Mouse (Mus musculus) lung, postnatal 14 days (tissue): Measurements from ENCODE around the gene Gbp3.
A peak's percentile ranks its signal among the peaks of the same experiment; 100 is the strongest.
"Not testable (repeated sequence)": the region's sequence is repeated elsewhere in the genome, so short reads cannot be mapped to it uniquely, and the experiment has no call there.

Experiments used
- DNase-seq: peaks from one replicate; pipeline ENCODE4 v3.0.0; 2021

Gbp3 gene

DNA sequence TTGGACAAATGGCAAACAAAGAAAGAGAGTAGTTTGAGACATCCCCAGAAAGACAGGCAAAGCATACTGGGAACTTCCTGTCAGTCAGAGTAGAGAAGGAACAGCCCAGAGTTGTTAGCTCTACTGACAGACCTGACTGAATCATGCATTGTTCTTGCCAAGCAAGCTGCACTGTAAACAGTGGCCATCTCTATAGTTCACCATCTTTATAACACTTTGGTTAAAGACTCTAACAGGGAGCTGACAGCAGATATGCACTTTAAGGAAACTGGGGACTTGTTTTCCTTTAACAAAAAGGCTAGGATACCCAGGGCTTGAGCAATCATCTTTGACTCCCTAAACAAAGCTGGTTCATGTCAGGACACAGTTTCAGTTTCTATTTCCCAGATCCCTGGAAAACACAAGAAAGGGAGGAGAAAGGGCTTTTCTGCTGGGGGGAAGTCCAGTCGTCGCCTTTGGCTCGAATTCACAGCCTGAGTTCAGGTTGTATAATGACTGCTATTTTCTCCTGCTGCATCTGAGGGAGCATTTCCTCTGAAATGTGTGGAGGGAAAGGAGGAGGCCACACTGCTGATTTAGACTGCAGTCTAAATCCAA lies at the start of gene Gbp3:
Gene Gbp3, plus strand, starts transcription at position 395 of the 597 bp plus-strand sequence.
- DNase-seq = peak; percentile 41

GRCm38 (mm10) chr3:142528116-142528515 lies 31.7 kb upstream of the Gbp3 start:
- no peak for DNase-seq

- no peak for DNase-seq
Observed at GRCm38 (mm10) chr3:142529597-142529996, 30.2 kb upstream of the Gbp3 start.

- DNase-seq = peak; percentile 63
Observed at GRCm38 (mm10) chr3:142530087-142530953, 29.5 kb upstream of the Gbp3 start, which contains the start of gene Gbp7. Gene Gbp7, plus strand, starts transcription at chr3:142530342.

GRCm38 (mm10) chr3:142531595-142531994 lies 28.2 kb upstream of the Gbp3 start:
- no peak for DNase-seq

DNA sequence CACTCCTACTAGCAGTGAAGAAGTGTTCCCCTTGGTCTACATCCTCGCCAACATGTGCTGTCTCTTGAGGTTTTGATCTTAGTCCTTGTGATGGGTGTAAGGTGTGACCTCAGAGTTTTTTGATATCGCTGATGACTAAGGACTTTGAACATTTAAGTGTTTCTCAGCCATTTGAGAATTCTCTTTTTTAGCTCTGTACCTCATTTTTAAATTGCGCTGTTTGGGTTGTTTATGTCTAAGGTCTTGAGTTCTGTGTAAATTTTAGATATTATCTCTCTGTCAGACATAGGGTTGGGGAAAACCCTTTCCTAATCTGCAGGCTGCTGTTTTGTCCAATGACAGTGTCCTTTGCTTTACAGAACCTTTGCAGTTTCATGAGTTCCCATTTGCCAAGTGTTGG lies 26.6 kb upstream of the Gbp3 start:
- DNase-seq = no peak

GRCm38 (mm10) chr3:142535667-142536066 lies 24.2 kb upstream of the Gbp3 start:
- DNase-seq = no peak

DNA sequence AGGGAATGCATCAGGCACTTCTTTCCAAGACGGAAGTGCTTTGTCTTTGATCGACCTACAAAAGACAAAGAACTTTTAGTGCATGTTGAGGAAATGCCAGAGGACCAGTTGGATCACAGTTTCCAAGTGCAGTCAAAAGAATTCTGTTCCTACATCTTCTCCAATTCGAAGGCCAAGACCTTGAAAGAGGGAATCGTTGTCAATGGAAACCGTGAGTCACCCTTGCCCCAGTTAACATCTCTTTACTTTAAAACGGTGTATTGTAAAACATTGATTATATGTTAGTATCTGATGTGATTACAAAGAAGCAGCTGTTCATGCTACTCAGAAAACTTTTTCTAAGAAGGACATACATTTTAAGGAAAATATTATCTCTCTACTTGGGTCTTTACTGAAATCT lies 18.4 kb upstream of the Gbp3 start:
- DNase-seq = no peak

DNA sequence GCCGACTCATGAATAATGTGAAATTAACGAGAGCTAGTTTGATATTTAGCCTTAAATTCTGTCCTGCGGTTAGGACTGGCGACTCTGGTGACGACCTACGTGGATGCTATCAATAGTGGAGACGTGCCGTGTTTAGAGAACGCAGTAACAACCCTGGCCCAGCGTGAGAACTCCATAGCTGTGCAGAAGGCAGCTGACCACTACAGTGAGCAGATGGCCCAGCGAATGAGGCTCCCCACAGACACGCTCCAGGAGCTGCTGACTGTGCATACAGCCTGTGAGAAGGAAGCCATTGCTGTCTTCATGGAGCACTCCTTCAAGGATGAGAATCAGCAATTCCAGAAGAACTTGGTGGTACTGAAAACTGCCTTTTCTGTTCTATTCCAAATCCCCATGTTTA lies 17.1 kb upstream of the Gbp3 start:
- DNase-seq = not testable (repeated sequence)

DNA sequence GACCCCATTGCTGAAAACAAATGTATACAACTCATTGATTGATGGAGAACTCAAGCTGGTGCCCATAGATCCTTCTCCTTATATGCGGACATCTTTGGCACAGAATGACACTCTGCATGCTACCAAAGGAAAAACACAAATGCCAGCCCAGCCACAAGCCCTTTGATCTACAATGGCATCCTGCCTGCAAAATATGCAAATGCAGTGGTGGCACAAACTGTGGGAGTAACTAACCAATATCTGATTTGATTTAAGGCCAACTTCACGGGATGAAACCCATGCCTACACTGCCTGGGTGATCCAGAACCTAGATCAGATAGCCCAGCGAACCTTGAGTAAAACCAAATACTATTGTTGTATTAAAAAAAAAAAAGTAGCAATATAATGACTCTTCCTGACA lies 13.1 kb upstream of the Gbp3 start:
- no peak for DNase-seq

DNA sequence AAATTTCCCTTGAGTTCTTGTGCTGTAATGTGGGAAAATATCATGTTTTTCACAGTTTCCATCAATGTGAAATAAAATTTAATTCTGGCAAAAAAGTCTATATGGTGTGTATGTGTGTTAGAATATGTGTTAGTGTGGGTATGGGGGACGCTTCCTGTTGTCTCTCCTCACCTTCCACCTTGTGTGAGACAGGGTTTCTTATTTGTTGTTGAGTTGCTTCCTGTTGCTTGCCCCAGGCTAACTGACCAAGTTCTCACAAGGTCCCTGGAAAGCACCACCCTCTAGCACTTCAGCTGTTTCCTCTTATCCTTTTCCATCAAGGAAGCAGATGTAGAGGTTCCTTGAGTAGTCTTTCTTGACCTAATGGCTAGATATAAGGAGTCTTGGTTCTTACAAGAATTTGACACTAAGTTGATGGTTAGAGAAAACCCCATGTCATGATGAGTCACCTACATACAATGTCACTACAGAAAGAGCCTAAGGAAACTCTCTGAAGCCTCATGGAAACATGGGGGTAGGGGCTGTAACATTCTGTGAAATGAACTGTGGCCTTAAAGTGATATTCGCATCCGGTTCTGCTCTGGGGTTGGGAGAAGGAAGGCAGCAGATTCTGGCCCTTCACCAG lies 9.7 kb upstream of the Gbp3 start:
- DNase-seq = no peak

- DNase-seq = no peak
Observed at GRCm38 (mm10) chr3:142554601-142555000, 5.2 kb upstream of the Gbp3 start.

DNA sequence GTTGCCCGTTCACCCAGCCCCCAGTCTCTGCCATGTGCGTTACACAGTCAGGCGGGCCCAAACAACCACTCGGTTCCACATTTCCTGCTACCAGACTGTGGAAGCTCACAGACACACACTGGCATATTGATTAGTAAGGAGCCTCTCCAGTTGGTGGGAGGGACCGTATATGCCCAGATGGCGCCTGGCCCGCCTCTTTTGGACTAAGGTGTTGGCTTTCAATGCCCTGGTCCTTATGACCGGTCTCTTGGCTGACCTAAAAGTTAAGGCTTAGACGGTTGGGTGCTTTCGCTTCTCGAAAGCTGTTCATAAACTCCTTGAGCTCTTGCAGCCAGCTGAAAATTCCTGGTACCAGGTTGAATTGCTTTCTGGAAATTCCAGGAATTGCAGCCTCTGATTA lies 4.2 kb upstream of the Gbp3 start:
- no peak for DNase-seq

GRCm38 (mm10) chr3:142560296-142560948 lies 596 bp downstream of the Gbp3 start:
- peak; percentile 91 for DNase-seq

DNA sequence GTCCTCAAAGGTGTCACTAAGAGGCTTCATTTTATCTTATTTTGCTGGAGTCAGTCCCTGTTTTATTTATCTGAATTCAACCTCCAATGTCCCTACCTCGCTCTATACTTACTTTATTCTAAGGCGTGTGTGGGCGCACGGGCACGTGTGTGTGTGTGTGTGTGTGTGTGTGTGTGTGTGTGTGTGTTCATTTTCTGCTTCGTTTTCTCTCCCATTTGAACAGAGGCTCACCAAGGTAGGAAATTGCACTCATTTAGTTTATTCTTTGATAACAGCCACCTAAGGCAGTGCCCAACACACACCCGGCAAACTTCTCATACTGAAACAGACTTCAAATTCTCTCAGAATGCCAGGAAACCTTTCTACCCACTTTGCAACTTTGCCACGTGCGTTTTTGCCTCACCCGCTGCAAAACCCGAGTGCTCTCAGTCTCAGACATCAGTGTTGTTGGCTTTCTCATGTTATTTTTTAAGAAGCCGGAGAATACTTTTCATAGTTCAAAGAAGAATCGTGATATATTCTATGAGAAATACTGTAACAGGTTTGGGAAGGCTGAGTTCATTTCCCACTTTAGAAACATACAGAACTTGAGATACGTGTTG lies 1.3 kb downstream of the Gbp3 start:
- no peak for DNase-seq

GRCm38 (mm10) chr3:142561666-142562065 lies 1.8 kb downstream of the Gbp3 start:
- DNase-seq = no peak

- DNase-seq = not testable (repeated sequence)
Observed at GRCm38 (mm10) chr3:142567490-142567889, 7.7 kb downstream of the Gbp3 start.

DNA sequence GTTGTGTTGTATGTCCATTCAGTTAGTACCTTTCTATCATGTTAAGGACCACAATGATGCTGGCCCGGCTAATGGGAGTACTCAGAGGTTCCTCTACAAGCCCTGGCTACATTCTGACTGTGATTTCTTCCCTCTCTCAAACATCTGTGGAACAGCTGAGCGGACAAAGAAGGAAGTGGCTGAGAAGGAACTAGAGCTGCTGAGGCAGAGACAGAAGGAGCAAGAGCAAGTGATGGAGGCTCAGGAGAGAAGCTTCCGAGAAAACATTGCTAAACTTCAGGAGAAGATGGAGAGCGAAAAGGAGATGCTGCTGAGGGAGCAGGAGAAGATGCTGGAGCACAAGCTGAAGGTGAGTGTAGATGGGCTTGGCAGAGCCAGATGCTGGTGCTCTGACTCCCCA lies 10.9 kb downstream of the Gbp3 start:
- no peak for DNase-seq

GRCm38 (mm10) chr3:142577108-142577507 lies 17.3 kb downstream of the Gbp3 start:
- no peak for DNase-seq

DNA sequence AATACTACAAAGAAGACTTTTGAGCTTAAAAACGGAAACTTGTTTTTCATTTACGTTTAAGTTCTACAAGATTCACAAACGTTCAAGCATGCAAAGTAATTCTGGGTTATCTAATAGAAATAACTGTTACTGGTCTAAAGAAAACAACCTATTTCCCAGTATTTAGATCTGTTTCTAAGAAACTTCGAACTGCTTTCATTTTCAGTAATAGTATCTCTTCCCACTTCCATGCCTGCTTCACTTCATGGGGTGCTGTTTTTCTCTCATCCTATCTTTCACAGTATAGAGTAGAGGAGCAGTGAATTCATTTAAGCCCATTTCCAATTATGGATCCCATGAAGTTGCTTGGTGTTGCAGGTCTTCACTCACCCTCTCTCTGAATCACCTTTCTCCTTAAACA lies 18.5 kb downstream of the Gbp3 start:
- DNase-seq = no peak

DNA sequence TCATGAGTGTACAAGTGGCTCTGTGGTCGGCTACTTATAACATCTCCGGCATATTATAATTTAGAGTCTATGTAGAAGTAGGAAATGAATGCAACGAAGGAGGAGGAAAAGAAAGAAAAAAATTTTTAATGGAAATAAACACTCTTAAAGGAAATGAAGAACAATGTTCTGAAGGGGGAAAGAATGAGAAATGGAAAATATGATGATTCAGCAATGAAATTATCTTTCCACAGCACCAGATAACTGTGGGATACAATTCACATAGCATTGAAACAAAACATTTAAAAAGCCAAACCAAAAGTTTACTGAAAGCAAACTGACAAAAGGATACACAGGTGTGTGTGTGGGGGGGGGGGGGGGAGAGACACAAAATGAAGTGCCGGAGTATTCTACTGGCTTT lies 23.2 kb downstream of the Gbp3 start:
- no peak for DNase-seq

DNA sequence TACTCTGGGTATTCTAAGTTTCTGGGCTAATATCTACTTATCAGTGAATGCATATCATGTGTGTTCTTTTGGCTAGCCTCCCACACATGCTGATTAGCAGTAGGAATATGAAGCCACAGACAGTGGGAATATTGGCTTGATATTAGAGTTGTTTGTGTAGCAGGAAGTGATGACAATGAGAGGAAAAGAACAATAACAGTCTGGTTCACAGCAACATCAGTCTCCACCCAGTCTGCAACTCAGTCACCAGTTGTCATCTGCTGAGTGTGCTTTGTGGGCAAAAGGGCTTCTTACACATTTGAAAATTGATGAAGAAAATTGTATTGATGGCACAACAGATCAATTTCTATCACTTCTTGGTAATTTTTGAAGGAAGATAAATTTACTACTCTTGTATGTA lies 27.6 kb downstream of the Gbp3 start:
- no peak for DNase-seq

GRCm38 (mm10) chr3:142588888-142589287 lies 29.1 kb downstream of the Gbp3 start:
- DNase-seq = no peak
